Mouse (Mus musculus) midbrain, embryonic 10.5 days (tissue): Measurements from ENCODE around the gene Btbd35f9. TPM values are rescaled to one million over a fixed set of nuclear protein-coding genes. Genes with fewer than 3 reads are reported as not detected.
"Not testable (repeated sequence)": the region's sequence is repeated elsewhere in the genome, so short reads cannot be mapped to it uniquely, and the experiment has no call there.

Experiments
- DNase-seq: peaks from one replicate; pipeline ENCODE4 v3.0.0-alpha.2; 2017; ENCODE audit warnings: low spot score
- H3K27ac ChIP-seq: fragments of 300-500 bp; sonication (generic); replicated peaks from 2 replicates; pipeline ENCODE4 v1.5.1; 2016; ENCODE audit warnings: mild to moderate bottlenecking
- H3K27me3 ChIP-seq: fragments of 300-500 bp; sonication (generic); 2 replicates; pipeline ENCODE4 v1.6.1; 2016; ENCODE audit warnings: low read depth, mild to moderate bottlenecking; ENCODE audit not compliant: poor library complexity, severe bottlenecking
- H3K36me3 ChIP-seq: fragments of 300-500 bp; sonication (generic); 2 replicates; pipeline ENCODE4 v1.6.1; 2016; ENCODE audit warnings: mild to moderate bottlenecking, moderate library complexity
- H3K4me1 ChIP-seq: fragments of 300-500 bp; sonication (generic); 2 replicates; pipeline ENCODE4 v1.6.1; 2016
- H3K4me3 ChIP-seq: fragments of 300-500 bp; sonication (generic); 2 replicates; pipeline ENCODE4 v1.5.1; 2016; ENCODE audit warnings: mild to moderate bottlenecking, moderate library complexity
- H3K9me3 ChIP-seq: fragments of 300-500 bp; sonication (generic); replicated peaks from 2 replicates; pipeline ENCODE4 v1.6.1; 2016; ENCODE audit warnings: mild to moderate bottlenecking
- WGBS: fragments of 180-500 bp; shearing (Covaris S2); methylation state at CpG from one replicate; pipeline ENCODE4 v1.1.7; 2016; 5-methylcytosine and 5-hydroxymethylcytosine counted together
- polyA plus RNA-seq: library from polyadenylated mRNA; unstranded; fragments of >200 nt; fragmentation: Nextera tagmentation; extraction: Ambion mirVana; gene quantifications from 2 replicates; pipeline ENCODE4 v1.2.1, GENCODE M21; 2016

The Btbd35f9 gene
- polyA plus RNA-seq = not detected in 2 replicates

GRCm38 (mm10) chrX:34161399-34161798 lies at the start of gene Btbd35f9:
Gene Btbd35f9, minus strand, starts transcription at chrX:34161499.
- H3K4me3 ChIP-seq, DNase-seq, H3K36me3 ChIP-seq, H3K27me3 ChIP-seq, H3K27ac ChIP-seq, H3K4me1 ChIP-seq, H3K9me3 ChIP-seq: not testable (repeated sequence)
- no CpG with 5 or more reads among the region's 5 CpGs for WGBS

Other genes starting within 250 kb of the Btbd35f9 start
- gene Btbd35f6, start 205.0 kb downstream of the Btbd35f9 start, polyA plus RNA-seq = not detected in 2 replicates
- gene Gm21870, start 174.7 kb downstream of the Btbd35f9 start, polyA plus RNA-seq = not detected in 2 replicates
- gene Spin2g, start 77.2 kb upstream of the Btbd35f9 start, polyA plus RNA-seq = not detected in 2 replicates